Mouse (Mus musculus) left cerebral cortex, postnatal 10 days (tissue): ENCODE results near the gene Psenen. TPM values are rescaled to one million over a fixed set of nuclear protein-coding genes. Genes with fewer than 3 reads are reported as not detected.
A peak's percentile ranks its signal among the peaks of the same experiment; 100 is the strongest.

Source experiments
- DNase-seq, 2 experiments: peaks; one replicate each; pipeline ENCODE4 v3.0.0; 2021 to 2022; ENCODE audit warnings: low spot score in 2 of 2, mixed read lengths in 1 of 2; ENCODE audit errors: extremely low spot score in 1 of 2
- intact Hi-C: fragments of 180-260 bp; cut with DNase I; formaldehyde crosslinking; loops from one replicate; pipeline ENCODE4 v1.15.1; 2025
- total RNA-seq, 2 experiments: library from RNA; stranded (reverse); gene quantifications; 2 replicates each; pipeline ENCODE4 v1.2.3; 2021

The Psenen gene
- total RNA-seq, result 10 to 100 TPM; 79.1 to 82.8 TPM

GRCm38 (mm10) chr7:30563117-30563905 is at the start of gene Psenen, which contains the start of the genes U2af1l4 and Gm49396:
Gene Psenen (minus strand): TSS chr7:30563627.
Gene U2af1l4 (plus strand): TSS chr7:30563301.
Gene Gm49396 (plus strand): TSS chr7:30563344.
- DNase-seq, result peak; percentile 96 to 98
- intact Hi-C loops, result no loop called here

- DNase-seq, result no peak
- intact Hi-C loops, result no loop called here
These were observed 49.4 kb upstream of the Psenen start, which contains the start of gene Upk1a for GRCm38 (mm10) chr7:30612654-30613402. Gene Upk1a (minus strand): TSS chr7:30612847.

GRCm38 (mm10) chr7:30610043-30610442 is 46.6 kb upstream of the Psenen start:
- intact Hi-C loops, result no loop called here

GRCm38 (mm10) chr7:30608476-30608875 is 45.0 kb upstream of the Psenen start:
- intact Hi-C loops, result no loop called here
- no peak for DNase-seq

More at GRCm38 (mm10) chr7:30610043-30610442, 46.6 kb upstream of the Psenen start:
- DNase-seq, result no peak

GRCm38 (mm10) chr7:30607706-30608309 is 44.4 kb upstream of the Psenen start:
- peak in 1 of 2 experiments; percentile 74 for DNase-seq
- intact Hi-C loops, result no loop called here

- DNase-seq, result no peak
- intact Hi-C loops, result no loop called here
These were observed 41.5 kb upstream of the Psenen start for GRCm38 (mm10) chr7:30604944-30605343.

- intact Hi-C loops, result no loop called here
- no peak for DNase-seq
These were observed 41.0 kb upstream of the Psenen start for GRCm38 (mm10) chr7:30604424-30604823.

- intact Hi-C loops, result no loop called here
These were observed 39.2 kb upstream of the Psenen start for GRCm38 (mm10) chr7:30602583-30602982.

GRCm38 (mm10) chr7:30600651-30601050 is 37.2 kb upstream of the Psenen start:
- no peak for DNase-seq
- intact Hi-C loops, result no loop called here

More at GRCm38 (mm10) chr7:30602583-30602982, 39.2 kb upstream of the Psenen start:
- no peak for DNase-seq

- intact Hi-C loops, result no loop called here
- DNase-seq, result peak; percentile 92 to 93
These were observed 36.5 kb upstream of the Psenen start for GRCm38 (mm10) chr7:30599933-30600353.

GRCm38 (mm10) chr7:30598786-30599185 is 35.4 kb upstream of the Psenen start, which contains the start of gene Zbtb32:
Gene Zbtb32 (minus strand): TSS chr7:30598909.
- DNase-seq, result no peak
- intact Hi-C loops, result no loop called here

GRCm38 (mm10) chr7:30596811-30597210 is 33.4 kb upstream of the Psenen start:
- DNase-seq, result no peak
- intact Hi-C loops, result no loop called here

- DNase-seq, result no peak
- intact Hi-C loops, result no loop called here
These were observed 32.7 kb upstream of the Psenen start for GRCm38 (mm10) chr7:30596093-30596492.

- intact Hi-C loops, result loop anchor here (5.0 kb wide), 1 partner anchor 318 kb away; the partner anchor contains the start of gene Mag
- DNase-seq, result no peak
These were observed 31.1 kb upstream of the Psenen start for GRCm38 (mm10) chr7:30594510-30595024.

GRCm38 (mm10) chr7:30593579-30594509 is 30.4 kb upstream of the Psenen start:
- intact Hi-C loops, result loop anchor here (5.0 kb wide), 1 partner anchor 318 kb away; the partner anchor contains the start of gene Mag
- no peak for DNase-seq

GRCm38 (mm10) chr7:30592772-30593423 is 29.5 kb upstream of the Psenen start:
- intact Hi-C loops, result loop anchor here (5.0 kb wide), 1 partner anchor 319 kb away; the partner anchor contains the start of gene Mag
- DNase-seq, result no peak

- intact Hi-C loops, result loop anchor here (5.0 kb wide), 1 partner anchor 321 kb away; the partner anchor contains the start of gene Mag
- DNase-seq, result no peak
These were observed 28.2 kb upstream of the Psenen start for GRCm38 (mm10) chr7:30591605-30591951.
